Mouse (Mus musculus) layer of hippocampus, adult 11-12 months (tissue): ENCODE measurements at regions not wholly inside any gene's neighbourhood (a gene's known extent, or its start where the extent isn't known, plus 50 kb on each side); places are given as distances from the start of the nearest gene placed in this dataset.
"Not testable (repeated sequence)": the region's sequence is repeated elsewhere in the genome, so short reads cannot be mapped to it uniquely, and the experiment has no call there.

ENCODE experiments used
- DNase-seq: peaks from one replicate; pipeline ENCODE4 v3.0.0; 2022; ENCODE audit warnings: low spot score

DNA sequence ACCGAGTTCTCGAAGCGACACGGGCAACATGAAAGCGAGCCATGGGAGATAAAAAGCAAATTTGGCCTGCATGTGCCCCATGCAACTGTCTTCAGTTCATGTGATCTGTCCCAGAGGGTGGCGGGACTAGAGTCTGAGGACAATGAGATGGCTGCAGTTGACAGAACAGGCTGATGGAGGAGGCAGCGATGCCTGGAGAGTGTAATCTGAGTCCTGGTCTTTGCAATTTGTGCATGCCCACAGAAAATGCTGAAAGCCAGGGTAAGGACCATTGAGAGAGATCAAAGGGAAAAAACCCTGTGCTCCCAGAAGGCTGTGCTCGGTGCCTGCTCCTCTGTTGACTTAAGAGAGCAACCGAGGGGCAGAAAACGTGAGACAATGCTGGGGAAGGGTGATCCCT, 624.8 kb upstream of the BB014433 start:
- no peak for DNase-seq

DNA sequence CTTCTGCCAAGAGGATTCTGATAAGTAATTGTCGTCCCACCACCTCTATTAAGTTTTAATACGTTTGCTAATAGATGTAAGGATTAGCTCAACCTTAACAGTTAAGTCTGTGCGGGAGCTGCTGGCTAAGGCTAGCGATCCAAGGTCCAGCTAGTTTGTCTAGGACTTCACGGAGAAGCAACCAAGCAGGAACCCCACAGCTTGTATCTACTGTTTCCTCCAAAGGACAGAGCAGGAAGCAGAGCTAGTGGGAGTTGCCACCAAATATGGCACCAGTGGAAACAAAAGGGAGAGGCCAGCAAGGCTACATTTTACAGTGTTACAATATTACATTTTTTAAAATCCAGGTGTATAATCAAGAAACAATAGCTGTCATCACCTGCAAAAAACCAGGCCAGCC, 624.4 kb upstream of the BB014433 start:
- DNase-seq: no peak

DNA sequence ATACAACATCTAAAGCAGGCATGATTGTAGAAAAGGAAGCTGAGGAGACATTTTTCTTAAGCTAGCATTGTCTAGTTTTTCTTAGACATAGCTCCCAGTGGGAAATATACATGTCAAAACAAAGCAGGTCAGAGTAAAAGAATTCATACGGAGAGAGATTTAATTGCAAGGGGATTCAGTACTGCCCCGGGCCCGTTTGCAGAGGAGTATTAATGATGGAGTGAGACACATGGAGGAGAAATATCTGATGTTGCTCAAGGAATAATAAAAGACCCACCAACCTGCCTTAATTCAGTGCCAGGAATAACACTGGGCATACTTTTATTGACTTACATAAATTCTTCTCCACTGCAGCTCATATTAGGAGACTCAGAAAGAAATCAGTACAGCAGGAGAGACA, 623.6 kb upstream of the BB014433 start:
- DNase-seq: no peak

DNA sequence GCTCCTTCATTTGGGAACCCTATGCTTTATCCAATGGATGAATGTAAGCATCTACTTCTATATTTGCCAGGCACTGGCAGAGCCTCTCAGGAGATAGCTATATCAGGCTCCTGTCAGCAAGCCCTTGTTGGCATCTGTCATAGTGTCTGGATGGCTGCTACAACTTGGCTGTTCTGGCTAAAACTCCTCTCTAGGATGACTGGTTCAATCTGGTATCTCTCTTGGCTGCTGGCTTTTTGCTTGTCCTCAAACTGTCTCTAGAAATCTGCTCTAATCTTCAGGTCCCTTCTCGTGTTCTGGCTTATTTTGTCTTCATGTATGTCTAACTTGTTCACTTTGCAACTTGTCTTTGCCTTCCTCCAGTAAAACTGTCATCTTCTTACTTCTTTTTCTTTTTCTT, 614.7 kb upstream of the BB014433 start:
- no peak for DNase-seq

DNA sequence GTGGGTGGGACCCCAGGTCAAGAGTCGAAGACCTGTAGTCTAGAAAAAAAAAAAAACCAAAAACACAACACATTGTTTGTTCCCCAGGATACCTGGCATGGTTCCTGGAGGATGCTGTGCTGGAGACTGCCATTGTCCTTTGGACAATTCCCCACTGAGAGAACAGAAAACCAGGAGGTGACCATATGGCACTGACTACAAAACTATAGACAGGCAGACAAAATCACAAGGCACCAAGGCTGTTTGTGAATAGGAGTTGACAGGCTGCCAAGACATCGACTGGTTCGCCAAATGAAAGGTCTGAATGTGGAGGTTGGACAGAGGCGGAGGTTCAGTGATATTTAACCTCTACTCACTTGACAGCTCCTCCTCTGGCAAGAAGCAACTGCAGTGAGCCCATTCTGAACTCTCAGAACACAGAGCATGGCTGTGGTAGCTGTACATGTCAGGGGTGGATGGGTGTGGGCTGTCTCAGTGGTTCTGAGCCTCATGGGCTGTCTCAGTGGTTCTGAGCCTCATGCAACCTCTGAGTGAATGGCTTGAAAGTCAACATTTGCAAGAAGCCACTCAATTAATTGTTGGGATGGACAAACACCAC, 589.0 kb upstream of the BB014433 start:
- no peak for DNase-seq

DNA sequence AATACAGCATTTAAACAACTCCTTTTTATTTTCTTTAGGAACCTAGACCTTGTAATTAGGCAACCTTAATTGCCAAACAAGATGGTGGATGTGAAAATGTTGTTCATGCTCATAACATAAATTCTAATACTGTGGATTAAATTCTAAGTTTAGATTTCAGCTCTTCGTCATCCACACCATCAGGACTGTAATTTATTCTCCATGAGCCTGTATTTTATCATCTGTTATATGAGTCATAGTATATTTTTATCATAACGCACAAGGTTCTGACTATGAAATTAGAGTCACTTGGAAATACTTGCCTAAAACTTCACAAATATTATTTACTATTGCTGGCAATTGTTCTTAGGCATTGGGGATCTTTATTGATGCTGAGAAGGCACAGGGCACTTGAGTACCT, 582.7 kb upstream of the BB014433 start:
- no peak for DNase-seq

DNA sequence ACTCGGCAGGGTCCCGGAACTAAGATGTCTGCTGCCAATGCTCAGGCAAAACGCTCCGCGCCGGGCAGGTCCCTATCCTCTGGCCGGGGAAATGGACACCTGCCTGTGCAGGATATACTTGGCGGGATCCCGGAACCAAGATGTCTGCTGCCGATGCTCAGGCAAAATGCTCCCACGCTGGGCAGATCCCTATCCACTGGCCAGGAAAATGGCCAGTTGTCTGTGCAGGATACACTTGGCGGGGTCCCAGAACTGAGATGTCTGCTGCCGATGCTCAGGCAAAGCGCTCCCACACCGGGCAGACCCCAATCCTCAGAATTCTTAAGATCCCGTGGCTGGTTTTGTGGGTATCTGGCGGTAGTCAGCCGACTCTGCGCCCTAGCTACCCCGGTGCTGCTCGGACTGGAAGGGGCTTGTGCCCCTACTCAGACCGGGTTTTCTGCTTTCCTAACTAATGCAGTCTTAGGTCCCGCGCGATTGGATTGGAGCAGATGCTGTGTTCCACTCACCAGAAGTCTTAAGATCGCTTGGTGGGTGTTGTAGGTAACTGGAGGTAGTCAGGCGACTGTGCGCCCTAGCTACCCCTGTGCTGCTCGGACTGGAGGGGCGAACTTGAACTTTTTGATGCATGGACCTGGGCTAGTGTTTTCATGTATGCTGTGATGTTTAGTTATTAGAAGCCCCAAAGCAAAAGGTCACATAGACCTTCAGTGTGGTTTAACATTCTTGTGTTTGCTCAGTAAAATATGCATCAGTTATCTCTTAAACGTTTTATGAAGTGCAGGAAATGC, 577.9 kb upstream of the BB014433 start:
- not testable (repeated sequence) for DNase-seq

DNA sequence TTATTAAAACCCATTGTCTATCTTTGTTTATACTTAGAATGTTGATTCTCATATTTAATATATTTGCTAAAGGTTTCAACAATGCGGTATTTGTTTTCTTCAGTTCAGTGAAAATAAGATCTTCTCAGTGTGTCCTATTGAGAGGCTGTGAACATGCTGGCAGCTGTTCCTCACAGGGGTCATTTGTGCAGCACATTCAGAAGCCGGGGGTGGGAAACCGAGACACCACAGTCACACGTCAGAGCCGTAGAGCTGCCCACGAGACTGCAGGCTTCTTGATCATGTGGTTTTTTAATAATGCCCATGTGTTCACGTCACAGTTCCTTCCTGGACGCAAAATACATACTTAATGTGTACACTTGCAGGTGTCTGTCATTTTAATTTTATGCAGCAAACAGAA, 564.3 kb upstream of the BB014433 start:
- no peak for DNase-seq

DNA sequence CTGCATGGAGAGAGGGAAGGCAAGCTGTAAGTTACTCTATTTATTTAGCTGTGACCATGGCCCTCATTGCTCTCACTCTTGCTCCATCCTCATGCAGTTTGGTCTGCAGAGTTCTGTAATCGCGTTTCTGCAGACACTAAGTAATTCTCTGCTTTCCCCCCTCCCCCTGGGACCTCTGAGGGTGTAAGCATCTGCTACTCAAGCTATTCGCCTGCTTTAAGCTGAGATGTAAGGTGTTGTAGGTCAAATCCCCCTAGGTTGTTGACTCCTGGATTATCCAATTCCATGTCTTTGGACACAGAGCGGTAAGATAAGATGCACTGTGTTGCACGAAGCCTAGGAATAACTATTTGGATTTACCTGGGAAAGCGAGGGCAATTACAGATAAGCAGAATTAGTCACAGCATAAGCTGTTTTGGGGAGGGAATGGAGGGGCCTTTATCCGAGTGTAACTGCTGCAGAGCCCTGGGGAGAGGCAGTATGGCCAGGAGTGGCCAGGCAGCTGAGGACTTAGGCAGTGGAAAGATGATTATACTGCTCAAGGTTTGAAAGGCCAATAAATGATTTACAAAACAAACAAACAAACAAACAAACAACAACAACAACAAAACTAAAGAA, 561.8 kb upstream of the BB014433 start:
- DNase-seq: no peak

DNA sequence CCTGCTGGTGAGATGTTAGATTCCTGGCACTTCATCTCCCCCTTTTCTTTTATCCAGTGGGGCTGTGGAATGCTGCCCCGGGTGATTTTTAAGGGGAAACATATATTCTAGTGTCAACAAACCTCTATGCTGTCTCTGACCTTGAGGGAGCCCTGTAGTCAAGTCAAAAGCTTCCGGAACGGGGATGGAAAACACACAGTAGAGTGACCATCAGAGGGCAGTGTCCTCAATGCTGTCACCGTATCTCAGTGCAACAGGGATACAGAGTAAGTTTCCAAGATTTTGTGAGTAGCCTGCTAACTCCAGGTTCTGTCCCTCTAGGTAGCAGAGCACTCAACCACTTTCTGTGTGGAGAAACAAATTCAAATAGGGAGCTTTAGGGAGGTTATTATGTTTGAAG, 555.7 kb upstream of the BB014433 start:
- DNase-seq: peak; percentile 55

DNA sequence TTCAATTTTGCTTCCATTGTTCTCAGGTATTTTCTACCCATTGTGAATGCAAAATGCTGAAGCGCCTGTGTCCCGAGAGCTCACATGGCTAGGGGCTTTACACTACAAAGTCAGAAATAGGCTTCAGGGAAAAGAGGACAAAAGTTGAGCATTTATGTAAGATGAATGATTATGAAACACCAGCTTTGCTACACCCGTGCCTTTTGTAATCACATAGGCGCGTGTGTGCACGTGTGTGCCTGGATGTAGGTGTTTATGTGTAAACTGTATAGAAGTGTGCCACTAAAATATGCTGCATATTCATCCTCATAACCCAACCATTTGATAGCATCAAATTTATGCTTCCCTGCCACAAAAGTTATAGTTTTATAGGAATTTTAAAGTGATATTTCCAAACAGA, 547.2 kb upstream of the BB014433 start:
- DNase-seq: no peak

DNA sequence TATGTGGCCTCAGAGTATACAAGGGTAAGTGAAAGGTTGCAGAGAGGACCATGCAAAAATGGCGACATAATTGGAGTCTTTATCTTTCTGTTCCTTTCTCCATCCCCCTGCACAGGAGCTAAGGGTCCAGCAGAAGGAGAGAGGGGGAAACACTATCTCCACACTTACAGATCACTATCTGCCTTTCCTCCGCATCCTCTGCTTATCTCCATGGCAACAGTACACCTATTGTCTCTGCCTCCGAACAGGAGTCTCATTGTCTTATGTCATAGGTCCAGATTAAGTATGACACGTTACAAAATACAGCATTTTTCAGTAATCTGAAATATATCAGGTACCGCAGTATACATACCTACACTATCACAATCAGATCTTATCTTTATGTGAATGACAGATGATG, 537.9 kb upstream of the BB014433 start:
- no peak for DNase-seq

DNA sequence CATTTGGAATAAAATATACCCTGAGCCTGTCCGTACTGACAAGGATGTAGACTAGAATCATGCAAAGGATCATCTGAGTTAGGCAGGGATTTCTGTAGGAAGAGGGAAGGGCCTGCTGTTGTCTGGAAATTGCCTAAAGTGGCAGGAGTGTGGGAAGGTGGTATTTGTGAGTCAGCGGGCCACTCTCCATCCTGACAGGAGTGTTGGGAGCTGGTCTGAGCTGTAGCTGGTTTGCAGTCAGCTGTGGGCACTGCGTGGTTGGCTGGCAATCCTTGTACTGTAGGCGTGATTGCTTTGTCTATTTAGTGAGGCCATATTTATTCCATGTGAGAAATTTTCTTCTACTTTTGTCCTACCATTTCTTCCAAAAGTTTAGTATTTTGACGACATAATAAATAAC, 524.2 kb upstream of the BB014433 start:
- DNase-seq: no peak

DNA sequence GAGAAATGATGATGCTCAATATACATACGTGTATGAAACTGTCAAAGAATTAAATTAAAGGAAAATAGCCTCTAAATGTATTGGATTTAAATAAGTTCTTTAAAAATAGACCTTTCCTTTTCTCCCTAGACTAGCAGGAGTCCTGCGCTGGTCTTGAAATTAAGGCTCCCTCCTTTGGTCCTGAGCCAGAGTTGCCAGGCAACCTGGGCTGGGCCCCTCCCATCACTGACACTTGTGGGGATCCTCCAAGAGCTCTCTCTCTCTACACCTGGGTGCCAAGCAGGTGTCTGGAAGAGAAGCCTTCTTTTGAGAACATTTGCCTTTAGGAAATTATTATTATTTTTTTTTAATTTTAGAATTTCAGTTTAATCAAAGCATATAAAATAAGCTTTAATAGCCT, 521.9 kb upstream of the BB014433 start:
- no peak for DNase-seq

DNA sequence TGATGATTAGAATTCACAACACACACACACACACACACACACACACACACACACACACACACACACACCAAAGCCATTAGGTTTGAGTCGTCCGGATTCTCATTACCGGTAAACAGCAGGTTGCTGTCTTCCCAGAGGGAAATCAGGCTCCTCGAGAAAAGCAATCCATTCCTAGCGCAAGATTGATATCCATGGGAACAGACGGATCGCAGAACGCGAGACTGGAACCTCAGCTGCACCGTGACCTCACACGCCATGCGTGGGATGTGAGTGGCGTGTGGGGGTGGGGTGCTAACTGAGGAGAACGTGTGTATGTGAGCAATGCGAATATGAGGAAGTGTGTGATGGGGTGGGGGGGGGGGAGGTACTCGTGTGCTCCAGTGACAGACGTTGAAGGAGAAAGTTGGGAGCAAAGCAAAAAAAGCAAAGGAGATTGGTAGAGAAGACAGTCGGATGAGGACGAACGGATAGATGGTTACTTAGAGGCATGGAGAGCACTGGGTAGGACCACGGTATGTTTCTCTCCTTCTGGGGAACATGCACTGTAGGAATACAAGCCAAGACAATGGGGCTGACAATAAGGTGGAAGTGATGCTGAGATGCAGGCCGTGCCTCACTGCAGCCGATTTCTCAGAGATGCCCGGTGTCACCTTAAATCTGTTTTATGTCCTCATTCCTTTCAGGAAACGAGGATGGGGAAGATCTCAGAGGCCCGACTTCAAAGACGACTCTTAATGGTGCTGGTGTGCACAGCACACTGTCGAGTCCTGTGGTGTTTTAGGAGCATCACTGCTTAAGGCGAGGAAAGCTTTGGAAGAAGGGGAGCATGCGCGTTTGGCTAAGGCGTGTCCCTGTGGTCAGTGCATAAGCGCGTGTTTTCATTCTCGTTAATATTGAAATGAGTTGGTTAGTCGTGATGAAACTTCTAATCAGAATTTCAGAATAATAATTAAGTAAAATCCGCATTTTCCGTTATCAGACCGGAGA, 516.7 kb upstream of the BB014433 start:
- peak; percentile 17 for DNase-seq

DNA sequence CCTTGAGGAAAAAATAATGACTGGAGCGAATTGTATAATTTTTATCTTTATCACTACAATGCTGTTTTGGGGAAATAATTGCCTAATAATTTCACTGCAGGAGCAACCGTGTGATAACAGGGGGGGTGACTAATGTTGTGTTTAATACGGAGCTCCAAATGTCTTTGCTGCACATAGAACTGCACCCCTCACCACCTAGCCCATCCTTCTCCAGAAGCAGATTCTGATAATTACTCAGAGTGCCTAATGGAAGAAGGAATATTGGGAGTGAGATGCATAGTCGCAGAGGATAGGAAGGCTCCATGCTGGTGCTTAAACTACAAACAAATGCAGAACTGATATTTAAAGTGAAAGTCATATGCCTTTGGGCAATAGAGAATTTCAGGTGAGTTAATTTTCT, 486.1 kb upstream of the BB014433 start:
- DNase-seq: no peak

DNA sequence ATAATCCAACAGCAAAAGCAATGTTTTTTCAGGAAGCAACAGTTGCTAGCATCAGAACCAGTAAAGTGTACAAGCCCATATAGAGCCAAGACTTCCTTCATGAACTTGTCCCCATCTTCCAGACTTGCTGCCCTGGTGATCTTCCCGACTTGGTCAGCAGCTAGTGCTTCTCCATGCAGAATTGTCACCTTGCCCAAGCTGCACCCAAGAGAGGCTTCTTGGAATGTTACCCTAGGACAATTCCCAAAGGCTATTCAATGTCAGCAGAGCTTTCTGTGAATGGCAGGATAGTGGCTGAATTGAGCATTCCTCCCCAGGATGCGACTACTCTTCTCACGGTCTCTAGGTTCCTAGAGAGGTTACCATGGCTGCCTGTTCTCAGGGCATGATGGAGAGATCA, 479.6 kb upstream of the BB014433 start:
- no peak for DNase-seq

DNA sequence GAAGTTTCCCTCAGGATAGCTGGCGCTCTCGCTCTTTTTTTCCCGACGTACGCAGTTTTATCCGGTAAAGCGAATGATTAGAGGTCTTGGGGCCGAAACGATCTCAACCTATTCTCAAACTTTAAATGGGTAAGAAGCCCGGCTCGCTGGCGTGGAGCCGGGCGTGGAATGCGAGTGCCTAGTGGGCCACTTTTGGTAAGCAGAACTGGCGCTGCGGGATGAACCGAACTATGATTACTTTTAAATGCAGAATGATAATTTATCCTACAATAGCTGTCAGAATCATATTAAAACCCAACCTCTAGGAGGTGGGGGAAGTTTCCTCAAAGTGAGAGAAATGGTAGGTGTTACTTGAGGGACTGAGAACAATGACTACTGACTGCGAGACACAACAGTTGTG, 474.0 kb upstream of the BB014433 start:
- DNase-seq: peak; percentile 72

DNA sequence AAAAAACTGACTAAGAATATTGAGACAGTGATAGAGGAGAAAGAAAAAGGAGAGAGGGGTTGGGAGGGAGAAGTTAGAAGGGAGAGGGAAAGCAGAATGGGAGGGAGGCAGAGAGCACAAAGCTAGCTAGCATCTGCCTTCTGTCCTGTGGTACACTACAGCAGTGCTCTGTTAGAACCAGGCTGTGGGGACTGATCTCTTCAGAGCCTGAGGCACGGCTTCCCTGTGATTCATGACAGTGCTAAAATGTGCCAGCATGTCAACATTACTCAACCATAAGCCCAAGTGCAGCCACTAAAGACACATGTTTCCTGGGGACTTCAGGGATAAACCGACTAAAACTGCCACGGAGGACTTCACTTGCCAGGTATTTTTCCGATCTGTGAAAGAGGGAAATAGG, 455.1 kb upstream of the BB014433 start:
- DNase-seq: no peak

DNA sequence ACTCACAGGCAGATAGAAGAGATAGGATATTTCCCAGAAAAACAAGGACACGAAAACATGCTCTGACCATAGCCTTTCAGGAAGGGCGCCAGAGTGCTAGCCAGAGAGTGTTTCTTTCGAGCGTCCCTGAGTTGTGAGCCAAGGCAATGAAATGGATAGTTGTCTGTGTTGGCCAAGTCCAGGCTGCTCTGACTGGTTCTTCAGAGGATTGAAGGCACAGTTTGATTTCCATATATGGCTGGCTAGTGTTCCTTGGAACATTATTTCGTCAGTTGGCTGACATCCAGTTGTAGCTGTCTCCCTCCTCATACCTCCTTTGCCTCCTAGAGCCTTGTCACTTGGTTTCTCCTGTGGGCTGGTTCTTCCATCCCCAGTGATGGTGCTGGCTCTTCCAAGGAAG, 451.7 kb upstream of the BB014433 start:
- DNase-seq: no peak

DNA sequence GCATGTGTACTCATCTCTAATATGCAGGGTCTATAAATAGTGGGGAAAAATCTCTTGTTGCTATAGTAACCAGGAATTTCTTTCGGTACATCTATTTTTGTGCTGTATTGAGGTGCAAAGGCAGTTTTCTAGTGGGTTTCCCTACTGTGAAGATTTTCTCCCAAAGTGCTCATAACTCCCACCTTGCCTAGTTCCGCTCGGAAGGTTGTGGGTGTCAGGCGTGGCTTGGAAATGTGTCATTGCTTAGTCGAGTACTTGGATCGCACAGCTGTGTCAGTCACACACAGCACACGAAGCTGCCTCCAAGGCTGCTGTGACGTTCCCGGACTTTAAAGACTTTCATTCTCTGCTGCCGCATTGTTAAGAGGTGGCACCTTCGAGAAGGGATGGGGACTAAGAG, 450.4 kb upstream of the BB014433 start:
- peak; percentile 52 for DNase-seq

DNA sequence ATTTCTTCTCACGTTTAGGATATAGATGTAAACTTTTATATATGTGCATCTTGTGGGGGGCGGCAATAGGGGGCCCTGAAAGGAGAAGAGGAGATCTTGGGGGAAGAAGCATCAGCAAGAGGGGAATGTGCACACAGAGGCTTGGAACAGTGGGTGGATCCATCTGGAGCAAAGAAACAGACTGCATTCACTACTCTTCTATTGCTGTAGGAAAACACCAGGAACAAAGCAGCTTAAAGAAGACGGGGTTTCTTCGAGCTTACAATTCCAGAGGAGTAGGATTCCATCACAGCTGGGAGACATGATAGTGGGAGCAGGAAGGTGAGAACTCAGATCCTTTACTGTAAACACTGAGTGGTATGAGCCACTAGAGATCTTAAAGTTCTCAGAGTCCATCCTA, 444.9 kb upstream of the BB014433 start:
- DNase-seq: no peak
